Mouse (Mus musculus): Measurements from ENCODE around the gene Dkk3. TPM values are rescaled to one million over a fixed set of nuclear protein-coding genes. Genes with fewer than 3 reads are reported as not detected.
"Not testable (repeated sequence)": the region's sequence is repeated elsewhere in the genome, so short reads cannot be mapped to it uniquely, and the experiment has no call there.

The Dkk3 gene
- polyA plus RNA-seq, 1 experiment from 2014 or later = 17.0 TPM

DNA sequence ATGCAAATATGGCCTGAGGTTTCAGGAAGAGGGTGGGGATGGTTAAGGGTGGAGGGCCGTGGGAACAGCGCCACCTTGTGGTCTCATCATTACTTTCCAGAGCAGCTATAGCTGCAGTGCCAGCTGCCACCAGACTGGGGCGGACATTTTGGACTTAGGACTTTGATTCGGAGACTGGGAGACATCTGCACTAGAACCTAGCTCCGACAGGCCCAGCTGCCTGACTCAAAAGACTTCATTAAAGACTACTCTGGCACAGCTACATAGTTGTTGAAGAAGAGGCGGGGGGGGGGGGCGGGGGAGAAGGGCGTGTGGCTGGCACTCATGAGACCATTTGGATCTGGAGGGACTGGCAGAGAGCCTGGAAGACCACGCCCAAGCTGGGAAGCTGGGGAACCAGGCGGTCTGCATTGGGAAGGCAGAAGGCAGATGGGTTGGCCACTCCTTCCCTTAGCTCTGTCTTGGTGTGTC lies 21.4 kb upstream of the Dkk3 start:
- Histone ChIP-seq H3K36me3 (ENCODE audit: control insufficient read depth, insufficient read depth) (no peaks in the 10 kb centered on the region), H3K27ac (ENCODE audit: low read depth, low read length) (peak overlapping the region; percentile 24; the same call in 1 of the 2 replicates), H3K27me3 (replicated peaks; ENCODE audit: control insufficient read depth, insufficient read depth, low read length) (no peaks in the 10 kb centered on the region), H3K9me3 (ENCODE audit: control insufficient read depth) (no peaks in the 10 kb centered on the region), H3K4me2 (replicated peaks; ENCODE audit: low read depth) (peak overlapping the region; percentile 49), H3K4me3 (ENCODE audit: low read depth, low read length) (no peak overlapping the region), H3K9ac (ENCODE audit: low read depth, low read length) (no peak overlapping the region), H3K4me1 (replicated peaks; ENCODE audit: control insufficient read depth, insufficient read depth, low read length) (peaks cover 4% of the 10 kb centered on the region; the same call in 1 of the 2 replicates)
- 13% methylated on average over 9 of the region's 10 CpGs for WGBS
- TF ChIP-seq CTCF (IDR thresholded peaks at IDR 0.05; ENCODE audit: low read depth) = peak; percentile 98
- peak; percentile 79 for ATAC-seq

DNA sequence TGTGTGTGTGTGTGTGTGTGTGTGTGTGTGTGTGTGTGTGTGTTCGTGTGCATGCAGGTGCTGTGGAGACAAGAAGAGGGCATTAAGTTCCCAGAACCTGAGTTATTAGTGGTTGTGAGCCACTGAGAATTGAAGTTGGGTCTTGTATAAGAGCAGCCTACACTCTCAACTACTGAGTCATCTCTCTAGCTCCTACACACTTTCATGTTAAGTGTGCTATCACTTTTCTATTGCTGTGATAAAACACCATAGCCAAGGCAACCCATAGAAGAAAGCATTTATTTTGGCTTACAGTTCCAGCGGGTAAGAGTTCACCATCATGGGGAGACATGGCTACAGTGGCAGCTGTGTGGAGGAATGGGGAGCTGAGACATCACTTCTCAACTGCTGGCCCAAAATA lies 17.8 kb upstream of the Dkk3 start:
- WGBS = 92% methylated on average over 2 of the region's 2 CpGs
- ATAC-seq = no peak
- no peak for TF ChIP-seq CTCF (IDR thresholded peaks at IDR 0.05; ENCODE audit: low read depth)

GRCm38 (mm10) chr7:112172669-112173068 lies 13.8 kb upstream of the Dkk3 start:
- 55% methylated on average over 4 of the region's 4 CpGs for whole genome bisulfite sequencing

More for the DNA sequence above, 17.8 kb upstream of the Dkk3 start:
- Histone ChIP-seq H3K9me3 (ENCODE audit: control insufficient read depth) (no peaks in the 10 kb centered on the region), H3K27ac (ENCODE audit: low read depth, low read length) (no peak overlapping the region), H3K4me1 (replicated peaks; ENCODE audit: control insufficient read depth, insufficient read depth, low read length) (peaks cover 4% of the 10 kb centered on the region; the same call in 1 of the 2 replicates), H3K36me3 (ENCODE audit: control insufficient read depth, insufficient read depth) (no peaks in the 10 kb centered on the region), H3K4me3 (ENCODE audit: low read depth, low read length) (no peak overlapping the region), H3K9ac (ENCODE audit: low read depth, low read length) (no peak overlapping the region), H3K27me3 (replicated peaks; ENCODE audit: control insufficient read depth, insufficient read depth, low read length) (no peaks in the 10 kb centered on the region), H3K4me2 (replicated peaks; ENCODE audit: low read depth) (no peak overlapping the region)

DNA sequence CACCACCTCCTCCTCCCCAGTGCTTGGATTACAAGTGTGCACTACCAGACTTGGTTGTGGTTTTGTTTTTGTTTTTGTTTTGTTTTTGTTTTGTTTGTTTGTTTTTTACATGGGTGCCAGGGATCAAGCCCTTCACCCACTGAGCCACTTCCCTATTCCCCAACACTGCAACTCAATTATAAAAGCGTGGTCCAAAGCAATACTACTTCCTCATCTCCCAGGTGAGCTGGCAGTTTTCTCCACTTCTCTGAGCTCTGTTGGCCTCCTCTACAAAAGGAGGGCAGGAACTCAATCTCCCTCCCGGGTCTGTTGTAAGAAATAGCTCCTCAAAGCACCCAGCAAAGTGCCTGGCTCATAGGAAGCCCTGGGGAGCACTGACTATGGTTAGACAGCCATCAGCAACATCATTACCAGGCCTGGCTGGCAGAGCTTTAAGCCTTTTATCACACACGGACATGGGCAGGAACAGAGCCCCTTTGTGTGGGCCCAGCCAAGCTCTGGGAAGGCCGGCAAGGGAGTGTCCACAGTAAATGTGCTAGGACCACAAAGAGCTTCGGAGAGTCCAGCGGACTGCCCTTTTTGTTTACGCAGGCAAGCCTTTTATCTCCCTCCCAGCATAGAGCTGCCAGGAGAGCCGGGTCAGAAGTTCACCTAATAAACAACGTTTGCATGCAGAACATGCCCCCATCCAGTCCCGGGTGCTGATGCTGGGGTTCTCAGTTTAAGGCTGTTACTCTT lies 11.3 kb upstream of the Dkk3 start:
- WGBS = 18% methylated on average over 10 of the region's 10 CpGs

More at GRCm38 (mm10) chr7:112172669-112173068, 13.8 kb upstream of the Dkk3 start:
- Histone ChIP-seq H3K36me3 (ENCODE audit: control insufficient read depth, insufficient read depth) (no peaks in the 10 kb centered on the region), H3K9ac (ENCODE audit: low read depth, low read length) (no peak overlapping the region), H3K4me1 (replicated peaks; ENCODE audit: control insufficient read depth, insufficient read depth, low read length) (0 out of 2 replicates have a peak, but pooled peaks cover 3% of the 10 kb centered on the region), H3K4me3 (ENCODE audit: low read depth, low read length) (no peak overlapping the region), H3K4me2 (replicated peaks; ENCODE audit: low read depth) (no peak overlapping the region), H3K27me3 (replicated peaks; ENCODE audit: control insufficient read depth, insufficient read depth, low read length) (no peaks in the 10 kb centered on the region), H3K9me3 (ENCODE audit: control insufficient read depth) (no peaks in the 10 kb centered on the region), H3K27ac (ENCODE audit: low read depth, low read length) (no peak overlapping the region)
- TF ChIP-seq CTCF (IDR thresholded peaks at IDR 0.05; ENCODE audit: low read depth) = no peak
- ATAC-seq = no peak

GRCm38 (mm10) chr7:112165593-112165992 lies 6.7 kb upstream of the Dkk3 start:
- Histone ChIP-seq H3K9me3 (ENCODE audit: control insufficient read depth) (no peaks in the 10 kb centered on the region), H3K4me2 (replicated peaks; ENCODE audit: low read depth) (no peak overlapping the region), H3K27me3 (replicated peaks; ENCODE audit: control insufficient read depth, insufficient read depth, low read length) (no peaks in the 10 kb centered on the region), H3K36me3 (ENCODE audit: control insufficient read depth, insufficient read depth) (no peaks in the 10 kb centered on the region), H3K4me1 (replicated peaks; ENCODE audit: control insufficient read depth, insufficient read depth, low read length) (0 out of 2 replicates have a peak, but pooled peaks cover 3% of the 10 kb centered on the region), H3K27ac (ENCODE audit: low read depth, low read length) (no peak overlapping the region), H3K9ac (ENCODE audit: low read depth, low read length) (no peak overlapping the region), H3K4me3 (ENCODE audit: low read depth, low read length) (no peak overlapping the region)
- TF ChIP-seq CTCF (IDR thresholded peaks at IDR 0.05; ENCODE audit: low read depth) = no peak
- no peak for ATAC-seq
- WGBS = 73% methylated on average over 4 of the region's 4 CpGs

More for the DNA sequence above, 11.3 kb upstream of the Dkk3 start:
- peak; percentile 53; the same call in 1 of the 2 replicates for ATAC-seq
- Histone ChIP-seq H3K27ac (ENCODE audit: low read depth, low read length) (0 out of 2 replicates have a peak overlapping the region, but pooled peaks have one; percentile 15), H3K4me1 (replicated peaks; ENCODE audit: control insufficient read depth, insufficient read depth, low read length) (0 out of 2 replicates have a peak, but pooled peaks cover 3% of the 10 kb centered on the region), H3K36me3 (ENCODE audit: control insufficient read depth, insufficient read depth) (no peaks in the 10 kb centered on the region), H3K4me3 (ENCODE audit: low read depth, low read length) (no peak overlapping the region), H3K4me2 (replicated peaks; ENCODE audit: low read depth) (0 out of 2 replicates have a peak overlapping the region, but pooled peaks have one; percentile 6), H3K9me3 (ENCODE audit: control insufficient read depth) (no peaks in the 10 kb centered on the region), H3K9ac (ENCODE audit: low read depth, low read length) (no peak overlapping the region), H3K27me3 (replicated peaks; ENCODE audit: control insufficient read depth, insufficient read depth, low read length) (no peaks in the 10 kb centered on the region)
- TF ChIP-seq CTCF (IDR thresholded peaks at IDR 0.05; ENCODE audit: low read depth) = no peak

DNA sequence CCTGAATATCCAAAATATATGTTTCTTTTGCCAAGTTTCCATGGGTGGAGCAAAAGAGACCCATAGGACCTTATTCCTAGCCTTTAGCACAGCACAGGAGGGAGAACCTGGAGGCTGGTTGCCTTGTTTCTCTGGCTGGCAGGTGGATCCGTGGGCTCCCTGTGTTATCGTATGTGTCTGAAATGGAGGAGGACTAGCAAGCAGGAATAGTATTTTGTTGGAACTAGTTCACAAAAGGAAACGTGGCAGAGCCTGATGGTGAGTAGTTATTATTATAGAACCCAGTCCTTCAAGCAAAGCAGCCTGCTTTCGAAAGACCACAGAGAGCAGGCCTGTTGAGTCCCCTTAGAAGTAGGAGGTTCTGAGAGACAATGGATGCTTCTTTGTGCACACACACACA lies 6.2 kb upstream of the Dkk3 start:
- not testable (repeated sequence) for H3K4me3 ChIP-seq (ENCODE audit: low read depth, low read length); ATAC-seq; H3K9ac ChIP-seq (ENCODE audit: low read depth, low read length); H3K36me3 ChIP-seq (ENCODE audit: control insufficient read depth, insufficient read depth); H3K27ac ChIP-seq (ENCODE audit: low read depth, low read length); H3K9me3 ChIP-seq (ENCODE audit: control insufficient read depth); H3K4me1 ChIP-seq (replicated peaks; ENCODE audit: control insufficient read depth, insufficient read depth, low read length); H3K4me2 ChIP-seq (replicated peaks; ENCODE audit: low read depth); H3K27me3 ChIP-seq (replicated peaks; ENCODE audit: control insufficient read depth, insufficient read depth, low read length)
- WGBS = 96% methylated on average over 4 of the region's 4 CpGs
